Mouse (Mus musculus): ENCODE measurements at regions not wholly inside any gene's neighbourhood (a gene's known extent, or its start where the extent isn't known, plus 50 kb on each side); places are given as distances from the start of the nearest gene placed in this dataset.
A peak's percentile ranks its signal among the peaks of the same experiment; 100 is the strongest.

- DNase-seq (ENCODE audit: extremely low spot score): no peak
These were observed 291.3 kb upstream of the Klf4 start for GRCm38 (mm10) chr4:55823583-55823982.

DNA sequence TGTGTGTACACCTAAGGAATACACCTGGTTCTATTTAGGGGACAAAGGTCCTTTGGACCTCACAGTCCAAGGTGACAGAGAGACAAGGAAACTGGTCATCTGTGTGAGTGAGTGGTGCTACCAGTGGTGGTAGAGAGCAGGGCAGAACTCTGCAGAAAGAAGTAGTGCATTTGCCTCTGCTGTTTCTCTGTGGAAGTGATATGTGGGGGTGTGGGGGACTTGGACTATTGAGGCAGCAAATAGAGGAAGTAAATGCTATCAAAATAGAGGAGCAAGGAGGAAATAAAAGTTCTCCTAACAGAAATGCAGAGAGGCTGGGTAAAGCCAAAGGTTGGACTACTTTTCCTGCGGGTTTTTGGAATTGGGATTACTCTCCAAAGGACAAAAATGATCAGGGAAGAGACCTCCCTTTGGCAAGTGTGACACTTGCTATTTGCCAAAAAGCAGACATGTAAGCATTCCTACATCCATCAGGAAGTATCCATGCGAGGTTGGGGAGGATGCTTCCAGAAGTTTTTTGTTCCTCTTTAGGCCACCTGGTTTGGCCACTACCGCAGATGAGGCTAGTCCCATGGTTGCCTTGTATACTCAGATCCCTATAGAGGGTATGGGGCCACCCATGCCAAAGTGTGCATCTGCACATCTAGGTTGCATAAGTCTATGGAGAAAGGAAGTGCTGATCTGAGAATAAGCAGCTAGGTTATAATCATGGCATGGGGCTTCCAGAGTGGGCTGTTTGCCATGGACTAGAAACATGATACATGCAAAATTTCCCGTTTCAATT, 285.0 kb upstream of the Klf4 start:
- no peak for DNase-seq (ENCODE audit: extremely low spot score)

- no peak for DNase-seq (ENCODE audit: extremely low spot score)
These were observed 283.6 kb upstream of the Klf4 start for GRCm38 (mm10) chr4:55815832-55816231.

GRCm38 (mm10) chr4:55812846-55813245, 280.6 kb upstream of the Klf4 start:
- no peak for DNase-seq (ENCODE audit: extremely low spot score)

DNA sequence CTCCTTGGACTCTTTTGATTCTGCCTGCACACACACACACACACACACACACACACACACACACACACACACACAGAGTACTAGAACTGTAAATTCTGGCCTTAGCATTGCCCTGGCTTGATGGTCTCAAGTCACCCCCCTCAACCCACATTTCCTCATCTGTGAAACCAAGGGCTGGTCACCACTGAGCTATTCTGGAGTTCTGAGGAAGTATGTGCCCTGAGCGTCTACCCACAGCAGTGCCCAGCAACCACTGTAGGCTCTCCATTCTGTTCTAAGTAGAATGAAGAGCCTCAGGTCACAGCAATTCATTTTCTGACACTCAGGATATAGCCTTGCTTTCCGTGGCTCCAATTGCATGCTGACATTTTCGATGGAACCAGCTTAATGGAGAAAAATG, 279.4 kb upstream of the Klf4 start:
- DNase-seq (ENCODE audit: extremely low spot score): no peak

GRCm38 (mm10) chr4:55808501-55808900, 276.2 kb upstream of the Klf4 start:
- DNase-seq (ENCODE audit: extremely low spot score): no peak

GRCm38 (mm10) chr4:55806799-55807198, 274.5 kb upstream of the Klf4 start:
- no peak for DNase-seq (ENCODE audit: extremely low spot score)

- no peak for DNase-seq (ENCODE audit: extremely low spot score)
These were observed 273.2 kb upstream of the Klf4 start for GRCm38 (mm10) chr4:55805255-55806051.

- DNase-seq (ENCODE audit: extremely low spot score): no peak
These were observed 269.8 kb upstream of the Klf4 start for GRCm38 (mm10) chr4:55802101-55802500.

DNA sequence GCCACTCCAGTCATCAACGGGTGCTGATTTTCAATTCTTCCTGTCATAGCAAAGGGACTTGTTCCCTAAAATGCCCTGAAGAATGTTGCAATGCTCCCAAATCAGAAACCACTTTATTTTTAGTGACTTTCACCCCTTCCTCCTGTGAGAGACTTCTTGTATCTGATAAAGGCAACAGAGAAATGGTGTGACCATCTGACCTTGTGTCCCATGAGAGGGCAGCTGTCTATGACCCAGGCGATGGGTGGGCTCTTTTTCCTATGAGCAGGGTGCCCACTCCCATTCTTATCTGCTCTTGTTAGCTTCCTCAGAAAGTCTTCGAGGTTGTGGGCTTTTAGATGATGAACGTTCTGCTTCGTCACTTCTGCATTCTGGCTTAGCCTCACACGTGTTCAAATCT, 265.8 kb upstream of the Klf4 start:
- DNase-seq (ENCODE audit: extremely low spot score): no peak

GRCm38 (mm10) chr4:55781329-55781847, 249.1 kb upstream of the Klf4 start:
- DNase-seq (ENCODE audit: extremely low spot score): no peak

- no peak for DNase-seq (ENCODE audit: extremely low spot score)
These were observed 247.3 kb upstream of the Klf4 start for GRCm38 (mm10) chr4:55779581-55779980.

- DNase-seq (ENCODE audit: extremely low spot score): no peak
These were observed 243.6 kb upstream of the Klf4 start for GRCm38 (mm10) chr4:55775858-55776257.

GRCm38 (mm10) chr4:55774571-55774970, 242.3 kb upstream of the Klf4 start:
- DNase-seq (ENCODE audit: extremely low spot score): no peak

GRCm38 (mm10) chr4:55769656-55770055, 237.4 kb upstream of the Klf4 start:
- no peak for DNase-seq (ENCODE audit: extremely low spot score)

DNA sequence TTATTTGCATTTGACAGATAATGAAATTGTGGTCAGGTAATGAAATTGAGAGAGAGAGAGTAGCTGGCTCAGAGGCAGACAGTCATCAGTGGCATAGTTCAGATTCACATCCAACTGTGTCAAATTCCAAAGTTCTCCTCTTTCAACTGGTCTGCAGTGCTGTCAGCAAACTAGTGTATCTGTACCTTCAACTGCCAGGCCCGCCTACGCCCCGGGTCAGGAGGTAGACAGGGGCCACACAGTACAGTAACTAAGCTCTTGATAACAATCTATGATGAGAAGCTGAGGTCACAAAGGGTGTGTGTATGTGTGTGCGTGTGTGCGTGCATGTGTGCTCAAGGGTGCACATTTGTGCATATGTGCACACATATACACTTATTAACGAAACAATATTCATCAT, 236.1 kb upstream of the Klf4 start:
- no peak for DNase-seq (ENCODE audit: extremely low spot score)

GRCm38 (mm10) chr4:55767133-55767532, 234.9 kb upstream of the Klf4 start:
- no peak for DNase-seq (ENCODE audit: extremely low spot score)

- no peak for DNase-seq (ENCODE audit: extremely low spot score)
These were observed 233.5 kb upstream of the Klf4 start for GRCm38 (mm10) chr4:55765780-55766179.

- no peak for DNase-seq (ENCODE audit: extremely low spot score)
These were observed 230.8 kb upstream of the Klf4 start for GRCm38 (mm10) chr4:55763112-55763511.

GRCm38 (mm10) chr4:55762389-55762788, 230.1 kb upstream of the Klf4 start:
- DNase-seq (ENCODE audit: extremely low spot score): no peak

- DNase-seq (ENCODE audit: extremely low spot score): peak; percentile 2
These were observed 225.1 kb upstream of the Klf4 start for GRCm38 (mm10) chr4:55757148-55757927.

DNA sequence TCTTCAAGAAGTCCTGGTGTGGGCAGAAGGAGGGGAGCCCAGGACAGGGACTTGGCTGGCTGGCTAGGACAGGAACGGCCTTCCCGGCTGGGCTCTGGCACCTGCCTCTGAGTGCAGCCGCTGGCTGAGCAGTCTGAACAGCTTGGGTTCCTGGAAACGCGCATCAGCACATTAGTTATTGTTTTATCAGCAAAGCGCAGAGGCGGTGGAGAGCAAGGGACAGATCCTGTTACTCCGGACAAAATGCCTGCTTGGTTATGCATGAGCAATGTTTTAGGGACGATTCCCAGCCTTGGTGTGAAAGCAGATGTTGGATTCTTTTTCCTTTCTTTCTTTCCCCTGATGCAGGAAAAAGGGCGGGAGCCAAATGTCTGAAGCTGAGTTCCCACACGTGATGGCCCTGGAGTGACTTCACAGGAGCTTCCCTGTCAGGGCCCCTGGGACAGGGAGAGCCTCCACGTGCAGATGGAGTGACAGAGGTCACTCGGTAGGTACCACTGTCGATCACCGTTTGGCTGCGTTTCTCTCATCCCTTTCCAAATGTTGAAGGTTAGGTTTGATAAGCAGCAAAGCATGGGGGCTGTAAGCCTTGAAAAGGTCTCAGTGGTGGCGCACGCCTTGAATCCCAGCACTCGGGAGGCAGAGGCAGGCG, 217.8 kb upstream of the Klf4 start:
- DNase-seq (ENCODE audit: extremely low spot score): no peak
